Mouse (Mus musculus): ENCODE results near the gene Ccr6.
"Not testable (repeated sequence)": the region's sequence is repeated elsewhere in the genome, so short reads cannot be mapped to it uniquely, and the experiment has no call there.

Gene Ccr6

DNA sequence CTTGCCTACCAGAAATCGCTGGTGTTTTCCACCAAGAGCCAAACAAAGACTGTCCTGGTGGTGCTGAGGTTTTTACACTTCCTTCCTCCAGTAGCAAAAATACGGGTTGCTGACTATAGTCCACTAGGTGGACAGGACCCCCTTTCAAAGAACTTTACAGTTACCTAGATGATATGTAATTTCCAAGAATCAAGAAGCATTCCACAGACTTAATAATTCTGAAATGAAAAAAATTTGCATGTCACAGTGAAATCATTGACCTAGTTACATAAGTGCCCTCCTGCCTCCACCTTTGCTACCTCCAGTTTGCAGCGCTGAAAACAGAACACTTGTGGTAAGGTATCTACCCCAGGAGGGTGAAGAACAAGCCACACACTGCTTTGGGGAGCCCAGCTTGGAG is at the start of gene Ccr6:
TSS of gene Ccr6 (plus strand) at position 301 of the 400 bp plus-strand sequence.
- DNase-seq (ENCODE audit: low read depth, low spot score) = no peak

DNA sequence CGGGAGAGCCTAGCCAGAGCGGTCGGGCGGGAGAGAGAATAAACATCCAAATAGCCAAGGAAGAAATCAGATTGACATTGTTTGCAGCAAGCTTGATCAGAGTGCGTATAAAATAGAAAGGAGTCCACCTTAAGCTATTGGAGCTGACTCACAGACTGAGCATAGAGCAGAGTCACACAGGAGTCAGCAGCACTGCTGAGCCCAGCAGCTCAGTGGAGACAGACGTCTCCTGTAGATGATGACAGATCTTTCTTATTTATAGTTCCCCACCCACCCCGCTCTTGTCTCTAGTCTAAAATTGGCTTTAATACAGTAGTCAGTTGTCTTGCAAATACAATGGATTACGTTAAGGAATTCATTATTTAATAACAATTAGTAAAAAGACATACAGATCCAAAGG is 42.2 kb upstream of the Ccr6 start:
- no peak for DNase-seq (ENCODE audit: low read depth, low spot score)

DNA sequence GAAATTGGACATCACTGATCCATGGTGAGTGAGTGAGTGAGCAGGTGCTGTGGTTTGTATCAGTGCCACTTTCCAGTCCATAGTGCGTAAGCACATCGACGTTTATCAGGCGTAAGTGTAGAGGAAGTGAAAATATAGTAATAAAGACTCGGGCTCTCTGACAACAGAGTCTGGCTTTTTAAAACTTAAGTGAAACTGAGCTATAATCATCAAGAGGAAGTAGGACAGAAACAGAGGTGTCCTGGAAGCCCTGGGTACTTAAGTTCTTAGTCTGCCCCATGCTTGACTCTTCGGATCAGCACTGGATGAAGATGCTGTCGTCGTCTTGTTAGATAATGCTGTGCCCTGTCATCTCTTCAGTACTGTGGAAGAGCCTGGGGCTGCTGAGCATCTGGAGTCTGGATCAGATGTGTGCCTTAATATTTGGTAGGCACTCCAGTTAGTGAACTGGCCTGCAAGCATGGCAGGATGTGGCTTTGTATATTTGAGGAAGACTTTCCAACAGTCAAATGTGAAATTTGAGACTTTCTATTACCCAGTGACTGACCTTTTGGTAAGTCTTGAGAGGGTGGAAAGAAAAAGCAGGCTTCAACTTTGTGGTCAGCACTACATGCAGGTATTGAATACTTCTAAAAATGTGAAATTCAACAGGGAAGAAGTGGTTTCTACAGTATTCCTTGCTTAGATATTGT is 40.0 kb upstream of the Ccr6 start:
- no peak for DNase-seq (ENCODE audit: low read depth, low spot score)

DNA sequence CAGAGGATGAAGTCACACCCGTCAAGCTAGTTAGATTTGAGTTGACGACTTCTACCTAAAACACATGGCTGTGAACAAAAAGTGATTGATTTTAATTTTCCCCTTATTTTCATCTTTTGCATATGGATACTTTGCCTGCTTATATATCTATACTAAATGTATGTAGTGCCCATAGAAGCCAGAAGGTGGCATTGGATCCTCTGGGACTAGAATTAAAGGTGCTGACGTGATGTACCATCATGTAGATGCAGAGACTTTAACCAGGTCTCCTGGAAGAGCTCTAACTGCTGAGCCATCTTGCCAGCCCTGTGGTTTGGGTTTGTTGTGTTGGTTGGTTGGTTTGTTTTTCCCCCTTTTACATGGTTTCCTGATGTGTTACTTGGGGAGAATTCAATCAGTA is 38.2 kb upstream of the Ccr6 start:
- DNase-seq (ENCODE audit: low read depth, low spot score) = no peak

DNA sequence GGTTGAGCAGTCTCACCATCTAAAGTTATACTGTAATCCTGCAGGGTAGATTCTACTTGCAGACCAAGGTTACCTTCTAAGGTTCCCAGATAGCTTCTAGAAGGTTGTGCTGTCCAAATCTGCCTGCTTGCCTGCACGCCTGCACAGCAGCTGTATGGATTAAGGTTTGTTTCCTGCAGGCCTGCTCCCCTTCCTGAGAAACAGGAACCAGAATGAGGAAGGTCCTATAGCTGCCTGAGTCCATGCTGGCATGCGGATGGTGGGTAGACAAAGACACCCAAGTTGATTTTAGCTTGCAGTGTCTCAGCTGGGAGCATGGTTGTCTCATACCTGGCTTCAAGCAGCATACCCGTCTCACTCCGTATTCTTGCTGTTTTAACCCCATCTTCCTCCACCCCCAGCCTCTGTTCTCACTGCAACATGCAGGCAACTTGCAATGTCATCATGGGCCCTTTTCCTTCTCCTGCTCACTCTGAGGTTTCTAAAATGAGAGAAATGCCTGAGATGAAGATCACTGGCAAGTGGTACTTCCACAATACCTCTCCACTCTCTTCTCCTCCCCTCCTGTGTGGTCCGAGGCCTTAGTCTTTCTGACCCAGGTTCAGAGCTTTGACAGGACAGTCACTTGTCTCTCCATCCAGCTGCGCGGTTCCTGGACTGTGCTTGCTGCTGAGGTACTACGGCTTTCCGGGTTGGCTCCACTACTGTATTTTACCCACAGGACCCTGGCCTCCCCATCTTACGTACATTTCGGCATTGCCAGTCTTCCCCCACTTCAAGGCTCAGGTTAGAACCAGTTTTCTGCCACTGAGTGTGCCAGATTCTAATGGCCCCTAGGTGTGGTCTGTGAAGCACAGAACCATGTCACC is 36.5 kb upstream of the Ccr6 start:
- DNase-seq (ENCODE audit: low read depth, low spot score) = no peak

DNA sequence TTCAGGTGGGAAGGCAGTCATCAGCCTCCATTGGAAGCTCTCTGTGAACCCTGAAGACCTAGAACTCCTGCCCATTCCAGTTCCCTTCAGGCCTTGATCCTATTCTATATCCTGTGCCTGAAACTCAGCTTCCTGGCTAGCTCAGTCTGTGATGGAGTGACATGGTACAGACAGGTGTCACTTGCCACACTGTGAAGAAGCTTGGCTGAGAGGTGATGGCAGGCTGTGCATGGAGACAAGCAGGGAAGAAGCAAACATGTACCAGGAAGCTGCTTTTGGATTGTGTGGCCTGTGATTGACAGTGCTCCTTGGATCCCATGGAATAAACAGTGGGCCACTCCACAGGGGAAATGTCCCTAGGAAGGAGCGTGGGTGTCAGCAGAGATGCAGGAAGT is 35.9 kb upstream of the Ccr6 start:
- no peak for DNase-seq (ENCODE audit: low read depth, low spot score)

DNA sequence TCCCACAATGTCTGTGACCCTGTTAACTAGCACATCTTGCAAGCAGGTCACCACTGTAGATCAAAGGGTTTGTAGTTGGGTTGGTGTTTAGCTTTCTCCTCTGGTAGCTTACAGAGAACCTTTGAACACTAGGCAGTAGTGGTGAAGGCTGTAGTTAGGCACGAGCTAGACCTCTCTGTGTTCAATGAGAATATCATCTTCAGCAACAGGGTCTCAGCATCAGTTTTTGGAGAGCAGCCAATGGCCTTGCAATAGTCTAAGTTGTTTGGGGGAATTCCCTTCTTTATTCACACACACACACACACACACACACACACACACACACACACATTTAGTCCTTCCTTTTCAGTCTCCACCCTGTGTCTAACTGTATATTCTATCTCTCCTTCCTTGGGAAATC is 32.4 kb upstream of the Ccr6 start:
- no peak for DNase-seq (ENCODE audit: low read depth, low spot score)

DNA sequence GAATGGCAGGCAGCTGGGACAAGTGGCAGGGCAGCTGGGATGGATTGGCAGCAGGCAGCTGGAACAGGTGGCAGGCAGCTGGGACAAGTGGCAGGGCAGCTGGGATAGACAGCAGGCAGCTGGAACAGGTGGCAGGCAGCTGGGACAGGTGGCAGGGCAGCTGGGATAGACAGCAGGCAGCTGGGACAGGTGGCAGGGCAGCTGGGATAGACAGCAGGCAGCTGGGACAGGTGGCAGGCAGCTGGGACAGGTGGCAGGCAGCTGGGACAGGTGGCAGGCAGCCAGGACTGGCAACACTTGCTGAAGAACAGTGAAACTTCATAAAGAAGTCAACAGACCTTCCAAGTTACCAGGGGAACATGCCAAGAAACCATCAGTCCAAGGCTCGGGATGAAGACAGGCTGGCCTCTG is 30.6 kb upstream of the Ccr6 start:
- not testable (repeated sequence) for DNase-seq (ENCODE audit: low read depth, low spot score)

DNA sequence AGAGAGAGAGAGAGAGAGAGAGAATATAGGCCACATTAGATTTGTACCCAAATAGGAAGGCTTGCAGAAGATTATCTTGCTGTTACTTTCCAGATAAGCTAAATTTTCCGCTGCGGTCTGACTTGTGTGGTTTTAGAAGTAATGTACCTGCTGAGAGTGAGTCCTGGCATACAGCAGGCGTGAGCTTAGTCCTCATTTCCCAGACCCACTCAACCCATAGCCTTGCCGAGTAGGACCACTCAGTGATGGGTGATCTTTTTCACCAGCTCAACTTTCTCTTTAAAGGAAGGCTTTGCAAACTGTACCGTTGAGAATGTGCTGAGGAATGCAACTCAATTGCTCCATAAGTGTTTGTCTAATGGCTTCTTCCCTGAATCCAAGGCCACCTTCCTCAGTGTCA is 29.2 kb upstream of the Ccr6 start:
- no peak for DNase-seq (ENCODE audit: low read depth, low spot score)

DNA sequence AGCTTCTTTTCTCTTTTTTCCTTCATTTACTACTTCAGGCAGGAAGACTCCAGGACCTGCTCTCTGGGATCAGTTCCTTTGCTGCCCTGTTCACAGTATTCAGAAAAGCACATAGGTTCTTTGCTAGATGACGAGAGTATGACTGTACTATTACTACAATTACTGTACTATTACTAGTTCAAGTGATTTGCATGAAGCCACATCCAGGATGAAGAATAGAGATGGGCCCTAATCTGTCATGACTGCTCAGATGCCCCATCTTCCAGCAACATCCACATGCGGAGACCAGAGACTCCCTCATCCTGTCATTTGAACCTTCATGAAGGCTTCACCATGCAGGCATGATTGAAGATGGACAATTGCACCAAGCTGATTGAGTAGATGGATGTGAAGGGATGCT is 26.1 kb upstream of the Ccr6 start:
- no peak for DNase-seq (ENCODE audit: low read depth, low spot score)

DNA sequence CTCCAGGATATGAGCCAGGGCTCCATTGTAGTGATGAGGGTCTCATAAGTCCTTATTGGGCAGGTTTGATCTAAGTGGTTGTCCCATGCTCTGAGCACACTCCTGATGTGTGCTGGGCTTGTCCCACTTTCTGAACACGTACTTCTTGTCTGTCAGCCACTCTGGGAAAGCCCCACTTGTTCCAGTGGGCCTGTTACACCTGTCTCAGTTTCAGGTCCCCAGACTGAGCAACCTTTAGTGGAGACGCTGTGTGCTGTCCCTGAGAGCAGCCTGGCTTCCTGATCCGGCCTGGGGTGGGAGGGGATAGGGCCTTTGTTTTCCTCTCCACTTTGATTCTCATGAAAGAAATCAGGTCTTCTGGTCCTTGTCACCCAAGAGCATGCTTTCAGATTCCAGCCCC is 25.7 kb upstream of the Ccr6 start:
- no peak for DNase-seq (ENCODE audit: low read depth, low spot score)

DNA sequence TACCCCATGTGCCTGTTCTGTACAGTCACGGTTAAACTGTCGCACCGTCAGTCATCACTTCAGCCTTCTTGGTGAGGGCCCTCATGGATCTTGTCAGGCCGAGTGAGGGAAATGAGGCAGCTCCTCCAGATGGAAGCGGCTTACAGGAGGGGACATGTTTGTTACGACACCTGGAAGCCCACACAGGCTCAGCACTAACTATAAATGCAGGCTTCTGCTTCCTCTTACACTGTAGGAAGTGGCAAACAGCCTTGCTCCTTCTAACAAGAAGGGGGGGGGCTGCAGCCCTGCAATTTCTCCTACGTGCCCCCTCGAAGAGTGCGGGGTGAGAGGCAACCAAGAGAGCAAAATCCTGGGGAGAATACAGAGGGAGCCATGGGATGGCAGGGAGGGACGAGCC is 25.2 kb upstream of the Ccr6 start:
- no peak for DNase-seq (ENCODE audit: low read depth, low spot score)

DNA sequence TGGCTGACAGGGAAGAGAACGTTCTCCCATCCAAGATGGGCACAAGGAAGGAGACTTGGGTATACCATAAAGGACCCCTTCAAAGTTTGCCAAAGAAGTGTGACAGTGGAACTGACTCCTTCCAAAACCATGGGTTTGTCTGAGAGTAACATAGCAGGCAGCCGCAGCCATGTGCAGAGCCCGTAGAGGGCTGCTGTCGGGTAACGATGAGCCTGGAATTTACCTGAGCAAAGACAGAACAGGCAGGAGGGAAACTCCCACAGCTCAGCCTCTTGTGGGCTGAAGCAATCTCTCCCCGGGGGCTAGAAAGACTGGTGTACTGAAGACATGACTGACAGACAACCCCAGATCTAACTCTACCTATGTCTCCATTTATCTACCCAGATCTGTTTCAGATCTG is 24.4 kb upstream of the Ccr6 start:
- no peak for DNase-seq (ENCODE audit: low read depth, low spot score)

DNA sequence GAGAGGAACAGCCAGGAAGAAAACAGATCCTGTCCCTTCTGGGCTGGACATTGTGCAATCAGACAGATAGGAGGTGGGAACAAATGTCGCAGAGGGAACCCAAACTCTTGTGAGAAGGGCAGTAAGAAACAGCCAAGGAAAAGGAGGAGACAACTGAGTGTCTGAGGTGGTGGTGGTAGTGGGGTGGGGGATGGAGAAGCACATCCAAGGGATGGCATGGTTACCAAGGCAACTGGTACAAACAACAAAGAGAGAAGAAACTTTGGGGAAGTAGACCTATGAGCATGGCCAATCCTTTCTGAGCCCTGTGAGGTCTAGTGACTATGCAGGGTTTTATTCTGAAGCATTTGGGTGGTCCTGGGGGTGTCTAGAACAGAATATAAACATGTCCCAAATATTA is 21.5 kb upstream of the Ccr6 start:
- DNase-seq (ENCODE audit: low read depth, low spot score) = no peak

DNA sequence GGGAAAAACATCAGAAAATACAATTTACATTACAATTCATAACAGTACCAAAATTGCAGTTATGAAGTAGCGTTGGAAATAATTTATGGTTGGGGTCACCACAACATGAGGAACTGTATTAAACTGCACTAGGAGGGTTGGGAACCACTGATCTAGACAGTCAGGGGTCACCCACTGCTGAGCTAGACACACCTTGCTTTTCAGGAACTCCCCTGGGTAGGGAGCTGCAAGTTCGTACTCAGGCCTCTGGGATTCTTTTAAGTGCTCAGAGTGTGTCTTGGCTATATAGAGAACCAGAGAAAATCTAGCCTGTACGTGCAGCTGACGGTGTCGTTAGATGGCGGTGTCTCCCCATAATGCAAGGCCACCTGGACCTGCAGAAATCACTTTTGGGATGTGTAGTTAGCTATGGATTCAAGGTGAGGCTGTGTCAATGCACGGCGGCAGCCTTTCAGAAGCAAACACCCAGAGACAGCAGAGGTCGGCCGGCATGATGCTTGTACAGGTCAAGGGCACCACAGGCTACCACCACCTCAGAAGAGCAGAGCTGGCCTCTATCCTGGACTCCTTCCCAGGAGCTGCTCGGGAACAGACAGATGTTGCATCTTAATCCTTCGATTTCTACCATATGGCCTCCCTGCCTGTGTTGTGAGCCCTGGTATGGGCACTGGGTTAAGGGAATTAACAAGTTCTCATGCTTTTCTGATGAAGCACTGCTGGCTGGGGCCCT is 20.7 kb upstream of the Ccr6 start:
- DNase-seq (ENCODE audit: low read depth, low spot score) = no peak

DNA sequence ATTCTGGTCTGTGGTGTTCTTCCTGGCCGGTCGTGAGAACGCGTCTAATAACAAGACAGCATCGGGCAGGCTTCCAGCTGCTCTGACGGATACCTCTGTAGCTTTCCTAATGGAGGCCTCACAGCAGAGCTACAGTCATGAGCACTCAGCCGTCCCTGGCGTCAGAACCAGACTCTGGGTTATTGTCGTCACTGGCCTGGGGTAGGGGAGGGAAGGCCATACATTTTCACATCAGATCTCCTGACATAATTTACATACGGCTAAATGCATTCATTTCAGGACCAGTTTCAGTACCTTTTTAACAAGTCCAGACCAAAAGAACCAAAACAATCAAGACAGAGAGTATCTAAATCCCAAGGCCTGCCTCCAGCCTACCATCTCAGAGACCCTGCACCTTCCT is 12.6 kb upstream of the Ccr6 start:
- DNase-seq (ENCODE audit: low read depth, low spot score) = no peak

DNA sequence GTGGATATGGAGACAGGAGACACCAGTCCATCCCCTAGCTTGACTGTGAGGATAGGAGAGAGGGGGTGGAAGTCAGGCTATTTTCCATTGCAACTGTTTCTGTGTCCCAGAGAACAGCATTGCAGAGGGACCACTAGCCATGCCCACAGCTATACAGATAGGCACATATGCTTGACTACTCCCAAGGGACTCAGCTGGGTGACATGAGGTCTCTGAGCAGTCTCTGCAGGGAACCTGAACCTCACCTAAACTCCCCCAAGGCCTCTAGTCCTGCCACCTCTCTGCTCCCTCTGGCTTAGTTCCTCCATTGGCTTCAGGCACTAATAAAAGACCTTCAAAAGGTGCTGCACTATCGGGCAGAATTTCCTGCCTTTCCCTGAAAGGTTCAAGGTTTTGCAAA is 11.8 kb upstream of the Ccr6 start:
- no peak for DNase-seq (ENCODE audit: low read depth, low spot score)

DNA sequence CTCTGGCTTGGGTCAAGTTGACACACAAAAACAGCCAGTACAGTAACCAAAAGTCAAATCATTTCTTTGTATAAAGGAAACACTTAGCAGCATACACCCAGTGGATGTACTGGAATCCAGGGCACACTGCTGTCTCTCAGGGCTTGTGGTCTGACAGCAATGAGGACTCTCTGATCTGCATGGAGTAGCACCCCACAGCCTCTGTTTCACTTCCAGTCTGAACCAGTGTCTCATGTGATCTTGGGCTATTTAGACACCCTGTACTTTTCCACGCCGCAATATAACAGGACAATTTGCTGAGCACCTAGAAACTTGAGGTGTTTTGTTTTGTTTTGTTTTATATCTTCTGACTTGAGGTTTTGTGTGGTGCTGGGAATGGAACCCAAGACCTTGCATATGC is 10.7 kb upstream of the Ccr6 start:
- DNase-seq (ENCODE audit: low read depth, low spot score) = no peak

DNA sequence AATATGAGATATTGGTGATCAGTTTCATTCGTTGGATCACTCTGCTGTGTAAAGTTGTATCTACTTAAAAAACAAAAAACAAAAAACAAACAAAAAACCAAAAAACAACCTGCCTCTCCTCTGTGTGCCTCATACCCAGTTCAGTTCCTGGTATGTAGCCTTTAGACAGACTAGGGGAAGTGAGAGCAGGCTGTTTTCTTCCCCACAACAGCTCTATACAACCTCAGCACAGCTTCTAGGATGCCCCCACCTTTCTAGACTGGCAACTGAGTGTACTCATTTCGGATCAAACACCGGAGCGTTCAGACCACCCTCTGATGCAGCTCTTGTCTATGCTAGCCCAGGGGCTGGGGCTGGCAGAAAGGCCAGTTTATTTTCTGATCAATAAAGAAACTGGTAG is 10.1 kb upstream of the Ccr6 start:
- DNase-seq (ENCODE audit: low read depth, low spot score) = no peak

DNA sequence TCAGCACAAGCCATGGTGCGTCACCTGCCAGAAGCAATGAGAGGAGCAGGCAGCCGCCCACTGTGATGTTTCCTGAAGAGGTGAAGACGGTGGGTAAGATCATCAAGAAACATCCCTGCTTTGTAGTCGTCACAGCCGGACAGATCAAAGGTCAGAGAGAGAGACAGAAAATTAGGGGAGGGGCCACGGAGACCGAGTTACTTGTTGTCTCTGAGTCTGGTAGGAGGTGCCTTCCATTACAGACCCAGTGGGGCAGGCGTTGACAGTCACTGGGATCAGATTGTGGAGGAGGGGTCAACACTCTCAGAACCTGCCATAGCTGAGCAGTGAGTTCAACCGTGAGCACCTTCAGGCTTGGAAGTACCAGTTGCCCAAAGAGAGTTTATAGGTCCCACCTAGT is 7.2 kb upstream of the Ccr6 start:
- no peak for DNase-seq (ENCODE audit: low read depth, low spot score)

DNA sequence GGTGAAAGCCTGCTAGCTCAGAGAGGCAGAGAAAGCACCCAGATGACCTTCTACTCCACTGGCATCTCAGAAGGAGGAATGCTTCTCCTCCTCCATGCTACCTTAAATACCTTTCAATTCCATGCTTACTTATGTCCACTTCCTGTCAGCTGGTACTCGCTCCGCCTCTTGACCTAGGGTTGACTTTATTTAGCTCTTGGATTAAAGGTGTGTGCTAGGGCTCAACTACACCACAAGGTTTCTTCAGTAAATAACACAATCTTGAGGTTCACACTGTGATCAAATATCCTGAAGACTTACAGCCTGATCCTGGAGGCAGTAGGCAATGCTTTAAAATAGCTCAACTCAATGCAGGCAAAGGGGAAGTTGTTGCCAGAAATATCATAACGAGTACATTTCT is 6.2 kb upstream of the Ccr6 start:
- DNase-seq (ENCODE audit: low read depth, low spot score) = no peak

DNA sequence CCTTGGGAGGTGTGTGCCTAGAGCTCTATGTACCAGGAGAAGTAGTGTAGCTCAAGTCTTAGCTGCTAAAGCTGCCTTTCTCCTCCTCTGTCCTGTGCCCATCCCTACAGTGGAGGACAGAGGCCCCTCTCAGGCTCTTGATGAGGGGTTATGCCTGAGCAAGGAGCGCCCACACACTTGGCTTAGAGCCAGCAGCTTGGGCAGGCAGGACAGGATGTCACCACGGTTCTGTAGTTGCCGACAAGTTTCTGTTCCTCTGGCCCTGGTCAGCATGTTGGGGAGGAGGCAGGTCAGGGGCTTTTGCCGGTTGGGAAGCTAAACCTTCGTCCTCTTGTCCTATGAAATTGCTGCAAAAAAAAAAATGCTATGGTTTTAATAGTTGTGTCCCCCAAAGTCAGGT is 3.8 kb upstream of the Ccr6 start:
- DNase-seq (ENCODE audit: low read depth, low spot score) = no peak
